Mouse (Mus musculus) liver (tissue): ENCODE results near the gene Tab2.
"Not testable (repeated sequence)": the region's sequence is repeated elsewhere in the genome, so short reads cannot be mapped to it uniquely, and the experiment has no call there.

Experiments
- DNase-seq: peaks from one replicate; pipeline ENCODE4 v3.0.0-alpha.2; 2020; ENCODE audit warnings: mixed read lengths

Tab2 gene

GRCm38 (mm10) chr10:7883524-7883923, 72.5 kb downstream of the Tab2 start:
- peak; percentile 70 for DNase-seq

- no peak for DNase-seq
Measured at GRCm38 (mm10) chr10:7881971-7882370, 74.1 kb downstream of the Tab2 start.

- DNase-seq = not testable (repeated sequence)
Measured at GRCm38 (mm10) chr10:7880283-7880682, 75.7 kb downstream of the Tab2 start.

GRCm38 (mm10) chr10:7874194-7874593, 81.8 kb downstream of the Tab2 start:
- DNase-seq = no peak

GRCm38 (mm10) chr10:7871381-7872020, 84.5 kb downstream of the Tab2 start:
- no peak for DNase-seq

GRCm38 (mm10) chr10:7870571-7871315, 85.3 kb downstream of the Tab2 start:
- peak; percentile 46 for DNase-seq

GRCm38 (mm10) chr10:7869746-7870145, 86.3 kb downstream of the Tab2 start:
- DNase-seq = no peak

- DNase-seq = no peak
Measured at GRCm38 (mm10) chr10:7867666-7868030, 88.4 kb downstream of the Tab2 start.

- DNase-seq = no peak
Measured at GRCm38 (mm10) chr10:7866762-7867665, 89.0 kb downstream of the Tab2 start.

- no peak for DNase-seq
Measured at GRCm38 (mm10) chr10:7864806-7865205, 91.2 kb downstream of the Tab2 start.

GRCm38 (mm10) chr10:7864184-7864583, 91.8 kb downstream of the Tab2 start:
- DNase-seq = no peak

GRCm38 (mm10) chr10:7863411-7863810, 92.6 kb downstream of the Tab2 start:
- no peak for DNase-seq

GRCm38 (mm10) chr10:7861937-7862657, 93.9 kb downstream of the Tab2 start:
- DNase-seq = no peak

- DNase-seq = no peak
Measured at GRCm38 (mm10) chr10:7861259-7861936, 94.6 kb downstream of the Tab2 start.

- no peak for DNase-seq
Measured at GRCm38 (mm10) chr10:7860494-7860893, 95.5 kb downstream of the Tab2 start.
